Mouse (Mus musculus): ENCODE data around the gene Gpsm2. TPM values are rescaled to one million over a fixed set of nuclear protein-coding genes. Genes with fewer than 3 reads are reported as not detected.

Gene Gpsm2
- polyA plus RNA-seq, 1 experiment from 2014 or later: 83.7 TPM

- no peak for ATAC-seq (ENCODE audit: low FRiP score, low read depth)
- Histone ChIP-seq H3K9me3 (no peaks in the 10 kb centered on the region), H3K36me3 (no peaks in the 10 kb centered on the region), H3K27ac (no peak overlapping the region), H3K9ac (no peak overlapping the region), H3K4me3 (no peak overlapping the region), H3K27me3 (replicated peaks) (no peaks in the 10 kb centered on the region), H3K4me2 (replicated peaks) (no peak overlapping the region), H3K4me1 (no peaks in the 10 kb centered on the region)
- 81% methylated on average over 2 of the region's 2 CpGs for WGBS
Measured at GRCm38 (mm10) chr3:108755542-108755941, 33.4 kb upstream of the Gpsm2 start.

DNA sequence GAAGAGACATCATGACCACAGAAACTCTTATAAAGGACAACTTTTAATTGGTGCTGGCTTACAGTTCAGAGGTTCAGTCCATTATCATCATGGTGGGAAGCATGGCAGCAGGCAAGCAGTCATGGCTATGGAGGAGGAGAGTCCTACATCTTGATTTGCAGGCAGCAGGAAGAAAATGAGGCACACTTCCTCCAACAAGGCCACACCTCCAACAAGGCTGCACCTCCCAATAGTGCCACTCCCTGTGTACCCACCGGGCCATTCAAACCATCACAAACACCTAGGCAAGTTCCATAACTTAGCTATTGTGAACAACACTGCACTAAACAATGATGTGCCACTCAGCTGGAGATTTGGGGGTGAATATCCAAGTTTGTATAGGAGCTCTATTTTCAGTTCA lies 32.4 kb upstream of the Gpsm2 start:
- no peak overlapping the region for H3K27ac ChIP-seq
- WGBS: 89% methylated on average over 1 of the region's 1 CpGs
- H3K9me3 ChIP-seq: no peaks in the 10 kb centered on the region
- no peak overlapping the region for H3K4me2 ChIP-seq (replicated peaks)
- H3K27me3 ChIP-seq (replicated peaks): no peaks in the 10 kb centered on the region
- H3K4me1 ChIP-seq: no peaks in the 10 kb centered on the region
- no peak for ATAC-seq (ENCODE audit: low FRiP score, low read depth)
- no peak overlapping the region for H3K9ac ChIP-seq
- no peak overlapping the region for H3K4me3 ChIP-seq
- H3K36me3 ChIP-seq: no peaks in the 10 kb centered on the region

- H3K36me3 ChIP-seq: no peaks in the 10 kb centered on the region
- H3K9me3 ChIP-seq: no peaks in the 10 kb centered on the region
- 89% methylated on average over 6 of the region's 6 CpGs for WGBS
- ATAC-seq (ENCODE audit: low FRiP score, low read depth): no peak
- H3K27me3 ChIP-seq (replicated peaks): no peaks in the 10 kb centered on the region
- no peaks in the 10 kb centered on the region for H3K4me1 ChIP-seq
- no peak overlapping the region for H3K4me2 ChIP-seq (replicated peaks)
- no peak overlapping the region for H3K9ac ChIP-seq
- no peak overlapping the region for H3K4me3 ChIP-seq
- no peak overlapping the region for H3K27ac ChIP-seq
Measured at GRCm38 (mm10) chr3:108751691-108752090, 29.6 kb upstream of the Gpsm2 start.

DNA sequence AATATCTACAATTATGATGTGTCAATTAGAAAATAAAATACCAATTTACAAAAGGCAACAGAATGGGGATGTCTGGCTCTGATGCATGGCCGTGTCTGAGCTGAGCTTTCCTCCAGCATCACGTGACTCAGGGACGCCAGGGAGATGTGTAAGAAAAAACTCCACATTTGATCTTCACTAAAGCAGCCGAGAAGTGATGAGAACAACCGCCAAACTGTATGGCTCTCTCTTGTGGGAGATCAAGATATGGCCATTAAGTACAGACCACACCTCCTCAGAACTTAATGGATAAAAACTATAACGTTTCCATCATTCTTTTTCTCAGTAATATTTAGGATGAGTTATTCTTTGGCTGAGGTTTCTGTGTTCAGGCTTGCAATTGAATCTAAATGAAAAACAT lies 29.0 kb upstream of the Gpsm2 start:
- Histone ChIP-seq H3K4me2 (replicated peaks) (no peak overlapping the region), H3K4me1 (no peaks in the 10 kb centered on the region), H3K9me3 (no peaks in the 10 kb centered on the region), H3K36me3 (no peaks in the 10 kb centered on the region), H3K27ac (no peak overlapping the region), H3K4me3 (no peak overlapping the region), H3K27me3 (replicated peaks) (no peaks in the 10 kb centered on the region), H3K9ac (no peak overlapping the region)
- 80% methylated on average over 6 of the region's 6 CpGs for WGBS
- no peak for ATAC-seq (ENCODE audit: low FRiP score, low read depth)

DNA sequence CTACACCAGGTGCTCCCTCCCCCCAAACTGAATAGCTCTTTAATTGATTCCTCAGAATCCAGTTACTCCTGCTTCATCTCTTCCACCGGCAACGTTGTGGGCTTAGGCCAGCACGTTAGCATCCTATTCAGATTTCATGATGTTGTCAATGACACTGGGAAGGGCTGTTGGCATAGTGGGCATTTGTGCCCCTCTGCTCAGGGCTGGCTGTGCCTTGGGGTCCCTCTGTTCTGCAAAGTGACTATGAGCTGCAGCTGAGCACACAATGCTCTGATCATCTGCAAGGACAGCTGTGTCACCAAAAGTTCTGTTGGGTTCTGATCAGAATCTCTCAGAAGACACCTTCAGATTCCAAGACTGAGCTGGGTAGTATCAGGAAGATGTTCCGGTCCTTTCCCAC lies 22.0 kb upstream of the Gpsm2 start:
- Histone ChIP-seq H3K4me3 (no peak overlapping the region), H3K9me3 (no peaks in the 10 kb centered on the region), H3K4me2 (replicated peaks) (no peak overlapping the region), H3K9ac (no peak overlapping the region), H3K36me3 (no peaks in the 10 kb centered on the region), H3K27me3 (replicated peaks) (no peaks in the 10 kb centered on the region), H3K4me1 (no peaks in the 10 kb centered on the region; the same call in 1 of the 2 replicates), H3K27ac (no peak overlapping the region)
- no peak for ATAC-seq (ENCODE audit: low FRiP score, low read depth)
- WGBS: 76% methylated on average over 4 of the region's 4 CpGs

DNA sequence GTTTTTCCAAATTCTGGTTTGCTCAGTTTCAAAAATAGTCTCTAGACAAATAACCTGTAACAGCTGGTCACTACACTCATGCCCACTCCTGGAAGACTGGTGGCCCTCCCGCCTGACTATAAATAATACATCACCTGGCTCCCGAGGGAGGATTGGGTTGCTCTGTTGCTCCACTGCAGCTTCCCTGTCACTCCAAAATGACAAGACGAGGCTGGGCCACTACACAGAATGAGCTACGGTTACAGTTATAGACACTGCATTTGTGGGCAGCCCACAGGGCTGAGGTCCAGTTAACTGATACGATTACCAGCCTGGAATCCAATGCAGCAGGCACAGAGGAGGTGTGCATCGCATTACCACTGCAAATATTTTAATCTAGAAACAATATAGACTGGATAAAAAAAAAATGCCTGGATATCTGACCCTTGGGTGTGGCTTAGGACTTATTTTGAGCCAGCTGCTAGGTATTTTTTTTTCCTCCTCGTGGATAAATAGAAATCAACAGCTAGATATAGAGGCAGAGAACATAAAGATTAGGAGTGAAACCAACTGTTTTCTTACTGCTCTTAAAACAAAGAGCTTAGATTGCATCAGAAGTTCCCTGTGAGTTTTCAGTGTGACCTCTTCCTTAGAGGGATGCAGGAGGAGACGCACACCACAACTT lies 17.1 kb upstream of the Gpsm2 start, which contains the start of gene Aknad1:
Gene Aknad1 (plus strand): TSS at position 614 of the 664 bp plus-strand sequence.
- no peaks in the 10 kb centered on the region for H3K4me1 ChIP-seq
- H3K36me3 ChIP-seq: no peaks in the 10 kb centered on the region
- no peak within 1 kb of the TSS for H3K27ac ChIP-seq
- WGBS: 77% methylated on average over 8 of the region's 8 CpGs
- no peak for ATAC-seq (ENCODE audit: low FRiP score, low read depth)
- no peak within 1 kb of the TSS for H3K4me3 ChIP-seq
- H3K9me3 ChIP-seq: no peaks in the 10 kb centered on the region
- no peak within 1 kb of the TSS for H3K4me2 ChIP-seq (replicated peaks)
- H3K9ac ChIP-seq: no peak within 1 kb of the TSS
- no peaks in the 10 kb centered on the region for H3K27me3 ChIP-seq (replicated peaks)

- no peak overlapping the region for H3K9ac ChIP-seq
- WGBS: 83% methylated on average over 3 of the region's 3 CpGs
- no peaks in the 10 kb centered on the region for H3K36me3 ChIP-seq
- no peaks in the 10 kb centered on the region for H3K9me3 ChIP-seq
- no peaks in the 10 kb centered on the region for H3K4me1 ChIP-seq
- H3K27ac ChIP-seq: no peak overlapping the region
- no peak overlapping the region for H3K4me2 ChIP-seq (replicated peaks)
- no peaks in the 10 kb centered on the region for H3K27me3 ChIP-seq (replicated peaks)
- no peak for ATAC-seq (ENCODE audit: low FRiP score, low read depth)
- H3K4me3 ChIP-seq: no peak overlapping the region
Measured at GRCm38 (mm10) chr3:108737761-108738160, 15.7 kb upstream of the Gpsm2 start.

DNA sequence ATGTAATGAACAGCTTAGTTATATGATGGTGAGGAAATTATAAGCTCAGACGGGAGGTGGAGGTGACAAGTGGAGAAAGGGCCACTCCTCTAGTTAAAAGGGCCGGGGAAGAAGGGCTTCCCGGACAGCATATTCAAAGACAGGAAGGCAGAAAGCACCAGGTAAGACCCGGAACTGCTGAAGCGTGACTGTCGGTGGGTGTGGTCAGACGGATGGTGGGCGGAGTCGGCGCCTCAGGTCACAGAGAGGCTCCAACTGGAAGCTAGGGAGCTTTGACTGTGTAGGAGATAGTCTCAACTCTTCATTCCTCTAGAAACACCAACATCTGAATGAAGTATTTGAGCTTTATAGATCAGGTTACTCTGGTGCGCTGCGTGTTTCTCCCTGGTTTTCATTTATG lies 8.2 kb upstream of the Gpsm2 start:
- Histone ChIP-seq H3K4me1 (no peaks in the 10 kb centered on the region), H3K9ac (no peak overlapping the region), H3K4me2 (replicated peaks) (no peak overlapping the region), H3K4me3 (no peak overlapping the region), H3K27me3 (replicated peaks) (no peaks in the 10 kb centered on the region), H3K27ac (no peak overlapping the region), H3K9me3 (0 out of 2 replicates have a peak, but pooled peaks cover 7% of the 10 kb centered on the region), H3K36me3 (no peaks in the 10 kb centered on the region)
- ATAC-seq (ENCODE audit: low FRiP score, low read depth): no peak
- 38% methylated on average over 12 of the region's 12 CpGs for WGBS

GRCm38 (mm10) chr3:108727776-108728175 lies 5.7 kb upstream of the Gpsm2 start:
- H3K9me3 ChIP-seq: 0 out of 2 replicates have a peak, but pooled peaks cover 7% of the 10 kb centered on the region
- no peak overlapping the region for H3K27ac ChIP-seq
- WGBS: 90% methylated on average over 3 of the region's 3 CpGs
- H3K4me1 ChIP-seq: peaks cover 3% of the 10 kb centered on the region; the same call in 1 of the 2 replicates
- ATAC-seq (ENCODE audit: low FRiP score, low read depth): no peak
- H3K36me3 ChIP-seq: no peaks in the 10 kb centered on the region
- no peaks in the 10 kb centered on the region for H3K27me3 ChIP-seq (replicated peaks)
- no peak overlapping the region for H3K4me3 ChIP-seq
- no peak overlapping the region for H3K9ac ChIP-seq
- no peak overlapping the region for H3K4me2 ChIP-seq (replicated peaks)

- Histone ChIP-seq H3K9me3 (0 out of 2 replicates have a peak, but pooled peaks cover 7% of the 10 kb centered on the region), H3K36me3 (no peaks in the 10 kb centered on the region), H3K4me1 (peaks cover 7% of the 10 kb centered on the region; the same call in 1 of the 2 replicates), H3K27me3 (replicated peaks) (no peaks in the 10 kb centered on the region), H3K27ac (no peak overlapping the region), H3K9ac (no peak overlapping the region), H3K4me2 (replicated peaks) (no peak overlapping the region), H3K4me3 (no peak overlapping the region)
- ATAC-seq (ENCODE audit: low FRiP score, low read depth): no peak
Measured at GRCm38 (mm10) chr3:108727344-108727743, 5.2 kb upstream of the Gpsm2 start.

DNA sequence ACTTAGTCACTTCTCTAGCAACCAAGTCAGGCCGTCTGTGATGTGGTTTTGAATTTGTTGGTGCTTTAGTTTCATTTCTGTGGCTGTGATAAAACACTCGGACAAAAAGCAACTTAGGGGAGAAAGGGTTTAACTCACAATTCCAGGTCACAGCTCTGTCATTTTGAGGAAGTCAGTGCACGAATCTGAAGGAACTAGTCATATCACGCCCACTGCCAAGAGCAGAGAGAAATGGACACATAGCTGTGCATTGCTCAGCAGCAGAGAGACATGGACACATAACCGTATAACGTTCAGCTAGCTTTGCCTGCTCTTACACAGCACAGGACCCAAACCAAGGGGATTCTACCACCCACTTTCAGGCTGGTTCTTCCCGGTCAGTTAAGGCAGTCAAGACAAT lies 4.3 kb upstream of the Gpsm2 start:
- no peak overlapping the region for H3K27ac ChIP-seq
- H3K4me2 ChIP-seq (replicated peaks): no peak overlapping the region
- H3K4me1 ChIP-seq: peaks cover 7% of the 10 kb centered on the region; the same call in 1 of the 2 replicates
- 0 out of 2 replicates have a peak, but pooled peaks cover 7% of the 10 kb centered on the region for H3K9me3 ChIP-seq
- no peaks in the 10 kb centered on the region for H3K36me3 ChIP-seq
- ATAC-seq (ENCODE audit: low FRiP score, low read depth): no peak
- WGBS: 92% methylated on average over 7 of the region's 7 CpGs
- H3K27me3 ChIP-seq (replicated peaks): no peaks in the 10 kb centered on the region
- H3K4me3 ChIP-seq: no peak overlapping the region
- H3K9ac ChIP-seq: no peak overlapping the region

- Histone ChIP-seq H3K9ac (peak overlapping the region; percentile 82), H3K4me3 (peak overlapping the region; percentile 81), H3K9me3 (0 out of 2 replicates have a peak, but pooled peaks cover 5% of the 10 kb centered on the region), H3K4me1 (peaks cover 22% of the 10 kb centered on the region), H3K27me3 (replicated peaks) (no peaks in the 10 kb centered on the region), H3K36me3 (no peaks in the 10 kb centered on the region), H3K27ac (peak overlapping the region; percentile 82), H3K4me2 (replicated peaks) (peak overlapping the region; percentile 67)
- ATAC-seq (ENCODE audit: low FRiP score, low read depth): no peak
- under 1% methylated on average over 44 of the region's 44 CpGs for WGBS
Measured at GRCm38 (mm10) chr3:108721076-108721991, 775 bp downstream of the Gpsm2 start.
